Mouse (Mus musculus) G1E-ER4 (cell line): ENCODE data around the gene Pstpip1. TPM values are rescaled to one million over a fixed set of nuclear protein-coding genes. Genes with fewer than 3 reads are reported as not detected.

ENCODE experiments used
- GATA1 ChIP-seq: IDR thresholded peaks from one replicate; pipeline ENCODE4 v1.8.0; 2012; ENCODE audit warnings: low read length, inconsistent platforms
- polyA plus RNA-seq: library from polyadenylated mRNA; stranded (reverse); fragments of >175 nt; gene quantifications from 2 replicates; pipeline ENCODE4 v1.2.3, GENCODE M21; 2012

Gene Pstpip1
- polyA plus RNA-seq, 1 experiment = not detected

DNA sequence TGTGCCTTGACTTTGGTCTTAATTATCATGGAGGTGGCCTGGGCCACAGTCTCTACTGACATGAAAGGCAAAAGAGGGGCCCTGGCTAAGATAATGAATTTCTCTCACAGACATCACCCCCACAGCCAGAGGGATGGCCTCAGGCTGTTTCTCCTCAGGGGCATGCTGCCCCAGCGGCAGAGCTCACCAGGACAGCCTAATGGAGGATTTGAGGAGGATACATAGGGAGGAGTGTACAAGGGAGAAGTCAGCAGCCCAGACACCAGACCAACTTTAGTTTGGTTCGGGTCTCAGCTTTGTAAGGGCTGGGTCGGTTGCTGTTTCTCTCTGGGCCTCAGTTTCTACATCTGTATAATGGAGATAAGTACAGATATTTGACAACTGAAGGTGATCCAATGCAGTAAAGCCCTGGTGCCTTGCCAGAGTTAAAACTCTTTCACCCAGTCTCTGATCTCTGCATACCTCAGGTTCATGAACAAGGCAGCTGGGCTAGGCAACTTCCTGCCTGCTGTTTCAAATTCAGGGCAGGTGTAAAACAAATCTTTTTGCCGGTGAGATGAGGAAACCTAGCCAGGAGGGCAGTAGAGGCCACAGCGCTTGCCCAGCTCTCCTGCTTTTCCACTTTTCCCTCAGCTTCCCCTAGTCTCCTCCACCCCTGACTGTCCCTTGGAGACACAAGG is 924 bp downstream of the Pstpip1 start:
- TF ChIP-seq GATA1 = no peak

DNA sequence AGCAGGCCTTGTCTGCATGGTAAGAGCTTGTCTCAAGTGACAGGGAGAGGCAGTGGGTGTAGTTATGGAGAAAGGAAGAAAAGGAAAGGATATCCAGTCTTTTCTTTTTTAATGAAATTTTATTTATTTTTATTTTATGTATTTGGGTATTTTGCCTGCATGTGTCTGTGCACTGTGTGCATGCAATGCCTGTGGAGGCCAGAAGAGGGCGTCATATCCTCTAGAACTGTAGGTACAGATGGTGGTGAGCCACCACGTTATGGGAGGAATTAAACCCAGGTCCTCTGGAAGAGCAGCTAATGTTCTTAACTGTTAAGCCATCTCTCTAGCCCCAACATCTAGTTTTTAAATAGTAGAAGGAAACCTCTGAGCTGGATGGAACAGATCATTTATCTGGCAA is 2.3 kb downstream of the Pstpip1 start:
- TF ChIP-seq GATA1 = no peak

DNA sequence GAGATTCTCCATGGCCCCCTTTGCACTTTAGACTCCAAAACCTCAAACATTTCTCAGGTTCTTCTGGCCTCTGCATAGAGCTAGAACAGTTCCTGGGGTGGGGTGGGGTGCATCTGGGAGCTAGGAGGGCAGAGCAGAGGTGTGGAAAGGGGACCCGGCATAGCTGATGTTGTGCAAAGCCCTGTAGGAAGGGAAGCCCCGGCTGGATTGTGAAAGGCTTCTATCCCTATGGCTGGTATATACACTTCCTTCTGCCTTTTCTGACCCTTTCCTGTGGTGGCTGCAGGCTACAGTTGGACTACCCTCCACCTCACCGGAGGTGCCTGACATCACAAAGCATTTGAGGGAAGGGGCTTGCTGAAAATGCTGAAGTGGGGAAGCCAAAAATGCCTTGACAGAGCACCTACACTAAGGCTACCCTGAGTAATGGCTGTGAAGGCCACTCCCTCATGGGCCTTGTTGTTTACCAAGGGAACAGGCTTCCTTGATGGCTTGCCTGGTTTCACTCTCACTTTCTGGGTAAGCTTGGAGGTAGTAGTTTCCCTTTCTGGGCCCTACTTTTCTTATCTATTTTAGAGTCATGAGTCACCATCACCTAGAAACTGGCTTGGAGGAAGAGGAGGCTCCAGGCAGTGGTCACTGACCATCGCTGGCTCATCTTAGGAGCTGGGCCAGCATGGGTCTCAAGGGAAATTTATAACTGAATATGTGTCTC is 8.0 kb downstream of the Pstpip1 start:
- TF ChIP-seq GATA1 = no peak

DNA sequence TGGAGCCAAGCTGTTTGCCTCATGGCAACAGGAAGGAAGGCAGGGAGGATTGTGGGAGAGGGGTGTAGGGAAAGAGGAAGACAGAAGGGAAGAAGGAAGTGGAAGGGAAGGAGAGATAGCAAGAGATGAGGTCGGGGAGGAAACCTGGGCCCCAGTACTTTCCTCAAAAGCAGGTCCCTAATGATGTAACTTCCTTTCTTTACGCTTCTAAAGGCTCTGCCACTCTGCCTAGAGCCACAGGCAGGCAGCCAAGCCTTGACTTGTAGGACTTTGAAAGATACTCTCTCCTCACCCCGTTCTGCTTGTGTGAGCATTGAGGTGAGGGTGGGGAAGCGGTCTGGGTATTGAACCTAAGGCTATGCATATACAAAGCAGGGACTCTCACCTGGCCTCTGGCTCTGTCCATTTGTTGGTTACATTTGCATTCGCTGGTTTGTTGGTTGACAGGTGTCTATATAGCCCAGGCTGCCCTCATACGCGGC is 10.3 kb downstream of the Pstpip1 start:
- TF ChIP-seq GATA1 = no peak

- TF ChIP-seq GATA1 = no peak
Measured at GRCm38 (mm10) chr9:56101022-56101421, 11.3 kb downstream of the Pstpip1 start.

DNA sequence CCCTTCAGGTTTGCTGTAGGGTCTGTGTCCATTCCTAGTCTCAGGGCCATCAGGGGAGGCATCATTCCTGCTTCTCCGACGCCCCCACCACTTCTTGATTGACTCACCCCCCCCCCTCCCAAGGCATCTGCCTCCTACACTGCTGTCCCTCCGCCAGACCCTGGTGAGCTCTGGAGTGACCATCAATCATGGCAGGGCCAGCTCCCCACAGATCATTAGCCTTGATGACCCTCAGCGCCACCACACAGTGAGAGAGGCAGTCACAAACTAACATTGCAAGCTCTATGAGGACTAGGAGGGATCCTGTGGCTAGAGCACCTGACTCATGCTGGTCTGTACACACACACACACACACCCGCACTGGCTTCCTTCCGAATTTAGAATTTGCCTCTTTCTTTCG is 15.2 kb downstream of the Pstpip1 start:
- no peak for TF ChIP-seq GATA1

GRCm38 (mm10) chr9:56106274-56107072 is 16.7 kb downstream of the Pstpip1 start:
- no peak for TF ChIP-seq GATA1

- TF ChIP-seq GATA1 = no peak
Measured at GRCm38 (mm10) chr9:56107527-56107926, 17.8 kb downstream of the Pstpip1 start.

DNA sequence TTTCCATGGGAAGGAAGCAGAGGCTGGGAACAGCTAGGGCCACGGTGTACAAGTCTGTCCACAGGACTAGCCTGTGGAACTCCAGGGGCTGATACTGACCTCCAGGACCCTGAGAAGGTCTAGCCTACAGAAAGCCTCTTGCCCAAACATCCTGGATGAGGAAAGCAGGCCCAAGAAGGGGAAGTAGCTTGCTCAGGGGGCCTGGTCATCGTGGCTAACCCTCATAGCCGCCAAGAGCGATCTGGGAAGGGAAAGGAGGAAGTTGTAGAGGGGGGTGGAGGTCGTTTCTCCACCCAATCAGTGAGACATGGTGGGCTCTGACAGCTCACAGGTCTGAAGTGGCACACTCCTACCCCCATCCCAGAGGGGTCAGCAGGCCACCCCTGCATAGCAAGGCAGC is 18.4 kb downstream of the Pstpip1 start:
- TF ChIP-seq GATA1 = no peak

DNA sequence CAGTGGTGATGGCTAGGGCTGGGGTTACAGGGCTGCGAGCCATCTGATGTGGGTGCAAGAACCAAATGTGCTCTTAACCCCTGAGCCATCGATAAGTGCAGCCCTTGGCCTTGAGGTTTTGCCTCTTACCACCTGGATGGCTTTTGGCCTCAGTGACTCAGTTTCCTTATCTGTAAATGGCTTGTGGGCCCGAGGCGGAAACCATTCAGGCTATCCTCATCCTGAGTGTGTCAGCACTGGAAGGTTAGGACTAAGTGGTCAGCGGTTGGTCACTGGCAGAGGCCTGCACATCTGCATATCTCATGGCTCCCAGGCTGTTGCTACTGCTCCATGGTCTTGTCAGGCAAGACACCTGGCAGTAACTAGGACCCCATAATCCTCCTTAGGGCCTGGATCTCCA is 28.3 kb downstream of the Pstpip1 start:
- no peak for TF ChIP-seq GATA1

GRCm38 (mm10) chr9:56118582-56118981 is 28.8 kb downstream of the Pstpip1 start:
- no peak for TF ChIP-seq GATA1

DNA sequence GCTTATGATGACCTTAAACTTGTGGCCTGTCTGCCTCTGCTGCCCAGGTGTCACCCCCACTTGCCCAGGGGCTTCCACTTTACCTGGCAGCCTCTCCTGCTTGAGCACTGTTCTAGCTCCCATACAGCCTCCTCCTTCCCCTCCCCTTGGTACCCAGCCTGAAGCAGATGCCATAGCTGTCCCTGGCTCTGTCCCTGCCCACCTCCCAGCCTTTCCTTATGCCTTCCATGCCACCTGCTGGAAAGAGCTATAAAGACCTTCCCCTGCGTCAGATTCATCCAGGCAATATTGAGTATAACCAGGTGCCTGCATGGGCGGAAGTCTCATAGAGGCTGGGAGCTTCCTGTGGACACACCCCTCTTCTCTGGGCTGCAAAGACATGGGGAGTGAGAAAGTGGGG is 29.9 kb downstream of the Pstpip1 start:
- no peak for TF ChIP-seq GATA1

DNA sequence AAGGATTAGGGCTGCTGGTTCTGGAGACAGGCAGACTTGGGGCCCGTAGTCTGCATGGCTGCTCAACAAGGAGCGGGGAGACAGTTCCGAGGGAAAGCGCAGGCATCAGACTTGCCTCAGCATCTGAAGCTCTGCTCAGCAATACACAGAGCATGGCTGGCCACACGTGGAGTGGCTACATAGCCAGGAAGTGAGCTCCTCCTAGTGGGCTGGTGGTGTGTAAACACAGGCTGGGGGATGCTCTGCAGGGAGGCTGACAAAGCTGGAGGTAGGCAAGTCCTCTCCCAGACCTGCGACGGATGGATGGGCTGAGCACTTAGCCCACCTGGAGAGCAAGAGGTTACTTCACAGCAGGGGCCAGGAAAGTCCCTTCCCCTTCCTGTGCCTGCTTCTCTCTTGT is 31.3 kb downstream of the Pstpip1 start:
- no peak for TF ChIP-seq GATA1

DNA sequence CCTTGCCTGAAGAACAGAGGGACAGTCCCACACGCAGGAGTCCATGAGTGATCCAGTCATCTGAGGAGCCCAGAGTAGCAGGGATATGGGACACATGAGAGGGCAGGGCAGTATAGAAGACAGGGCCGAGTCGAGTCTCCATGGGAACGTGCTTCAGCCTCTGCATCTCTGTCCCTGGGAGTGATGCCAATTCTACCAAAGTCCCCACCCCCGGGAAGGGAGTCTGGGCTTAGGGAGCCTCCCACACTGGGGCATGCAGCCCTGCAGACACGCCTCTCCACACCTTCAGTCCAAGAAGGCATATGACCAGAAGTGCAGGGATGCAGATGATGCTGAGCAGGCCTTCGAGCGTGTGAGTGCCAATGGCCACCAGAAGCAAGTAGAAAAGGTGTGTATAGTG is 33.2 kb downstream of the Pstpip1 start:
- TF ChIP-seq GATA1 = no peak

DNA sequence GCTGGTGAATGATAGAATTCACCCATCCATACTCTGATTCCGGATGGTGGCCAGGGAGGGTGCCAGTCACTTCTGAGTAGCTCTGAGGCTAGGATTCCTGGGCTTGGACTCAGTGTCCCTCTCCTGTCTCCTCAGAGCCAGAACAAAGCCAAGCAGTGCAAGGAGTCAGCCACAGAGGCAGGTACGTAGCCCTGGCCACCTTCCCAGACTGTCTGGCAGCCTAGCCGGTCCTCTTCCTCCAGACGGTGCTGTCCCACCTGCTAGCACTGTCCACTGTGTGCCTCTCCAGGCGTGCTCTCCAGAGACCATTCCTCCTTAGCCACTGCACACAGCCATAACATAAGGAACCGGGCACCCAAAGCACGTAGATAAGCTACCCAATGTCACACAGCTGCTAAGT is 33.9 kb downstream of the Pstpip1 start:
- no peak for TF ChIP-seq GATA1

DNA sequence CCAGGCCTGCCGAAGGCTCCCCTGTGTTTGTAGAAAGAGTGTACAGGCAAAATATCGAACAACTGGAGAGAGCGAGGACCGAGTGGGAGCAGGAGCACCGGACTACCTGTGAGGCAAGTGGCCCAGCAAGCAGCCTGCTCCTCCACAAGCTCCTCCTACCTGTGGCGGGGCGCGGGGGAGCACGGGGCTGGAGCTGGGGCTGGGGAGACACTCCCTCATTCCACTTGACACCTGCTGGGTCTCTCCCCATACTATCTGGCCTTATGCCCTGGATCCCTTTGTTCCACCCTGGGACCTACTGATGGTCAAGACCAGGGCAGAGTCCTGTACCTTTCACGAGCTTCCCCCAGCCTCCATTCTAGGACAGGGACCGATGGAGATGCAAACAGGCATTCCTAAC is 34.8 kb downstream of the Pstpip1 start:
- TF ChIP-seq GATA1 = no peak
